Mouse (Mus musculus) ZHBTc4 (cell line): Measurements from ENCODE around the gene Csmd2.

Experiments
- DNase-seq: peaks from one replicate; pipeline ENCODE4 v3.0.0-alpha.2; 2011; ENCODE audit warnings: low read depth, low spot score

The Csmd2 gene

DNA sequence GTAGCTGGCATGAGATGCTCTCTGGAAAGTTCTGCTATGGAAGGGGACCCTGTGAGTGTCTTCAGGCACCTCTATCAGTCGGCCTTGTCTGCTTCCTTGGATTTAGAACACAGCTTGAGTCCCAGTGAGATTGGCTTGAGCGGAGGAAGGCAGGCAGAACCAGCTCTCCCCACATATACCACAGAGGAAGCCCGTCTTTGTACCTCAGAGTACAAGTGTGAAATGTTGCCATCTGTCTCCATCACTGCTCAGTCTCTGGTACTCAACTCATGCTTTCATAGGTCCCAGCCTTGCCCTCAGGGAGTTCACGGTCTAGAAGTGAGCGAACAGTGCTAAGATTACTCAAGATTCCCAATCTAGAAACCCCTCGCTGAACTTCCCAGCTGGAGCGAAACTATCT, 352.8 kb downstream of the Csmd2 start:
- DNase-seq: no peak

DNA sequence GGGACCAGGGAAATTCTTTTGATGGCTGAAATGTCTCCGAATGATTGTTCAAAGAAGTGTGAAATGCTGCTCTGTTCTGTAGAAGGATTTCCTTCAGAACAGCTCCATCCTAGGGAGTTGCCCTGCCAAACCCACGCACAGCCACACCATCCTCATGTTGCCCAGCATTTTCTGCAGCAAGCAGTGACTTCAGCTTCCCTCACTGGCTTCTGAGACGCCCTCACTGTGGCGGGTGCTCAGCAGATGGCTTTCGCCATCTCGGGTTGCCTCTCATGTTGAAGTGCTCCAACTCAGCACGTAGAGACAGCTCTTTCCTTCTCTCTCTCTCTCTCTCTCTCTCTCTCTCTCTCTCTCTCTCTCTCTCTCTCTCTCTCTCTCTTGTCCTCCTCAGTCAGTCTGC, 353.7 kb downstream of the Csmd2 start:
- DNase-seq: no peak

DNA sequence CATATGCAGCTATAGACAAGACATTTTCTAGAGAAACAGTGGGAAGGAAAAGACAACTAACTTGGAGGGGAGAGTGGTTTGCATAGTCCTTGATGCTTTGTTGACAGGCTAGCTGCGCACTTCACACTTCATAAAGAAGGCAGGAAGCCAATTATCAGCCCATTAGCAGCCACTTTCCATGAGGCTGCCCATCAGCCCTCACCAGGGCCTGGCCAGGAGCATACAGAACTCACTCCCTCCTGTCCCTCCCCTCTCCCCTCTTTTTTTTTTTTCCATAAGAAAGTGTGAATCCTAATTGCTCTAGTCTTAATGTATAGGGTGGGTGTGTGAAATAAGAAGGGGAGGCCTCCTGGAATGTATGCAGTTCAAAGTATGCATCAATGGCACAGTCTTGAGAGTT, 354.6 kb downstream of the Csmd2 start:
- DNase-seq: no peak

DNA sequence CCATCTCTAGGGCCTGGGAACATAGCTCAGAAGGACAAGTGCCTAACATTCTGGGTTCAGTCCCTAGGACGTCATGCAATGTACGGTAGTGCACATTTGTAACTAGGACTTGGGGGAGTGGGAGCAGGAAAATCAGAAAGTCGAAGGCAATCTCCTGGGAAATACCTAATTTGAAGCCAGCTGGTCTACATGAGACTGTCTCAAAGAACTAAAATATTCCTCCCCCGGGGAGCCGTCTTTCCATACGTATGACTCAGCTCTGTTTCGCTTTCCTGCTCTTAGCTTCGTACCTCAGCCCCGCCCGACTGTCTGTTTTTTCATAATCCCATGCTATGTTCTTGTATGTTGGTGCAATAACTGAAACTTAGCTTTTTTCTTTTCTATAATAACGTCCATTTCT, 371.1 kb downstream of the Csmd2 start:
- no peak for DNase-seq

DNA sequence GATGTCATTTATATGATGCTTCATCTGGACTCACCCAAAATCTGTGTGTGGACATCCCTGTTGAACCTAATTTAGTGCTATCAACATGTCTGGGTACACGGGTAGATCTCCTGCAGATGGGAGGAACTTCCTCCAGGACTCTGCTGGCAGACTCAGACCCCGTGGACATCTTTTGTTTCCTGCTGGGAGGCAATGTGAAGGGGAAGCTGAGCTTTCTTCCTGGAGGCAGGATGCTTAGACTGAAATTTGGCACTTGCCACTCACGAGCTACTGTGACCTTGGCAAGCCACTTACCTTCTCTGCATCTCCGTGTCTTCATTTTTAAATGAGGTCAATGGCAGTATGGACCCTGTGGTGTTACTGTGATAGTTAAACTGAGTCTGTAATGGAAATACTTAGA, 378.2 kb downstream of the Csmd2 start:
- DNase-seq: no peak

DNA sequence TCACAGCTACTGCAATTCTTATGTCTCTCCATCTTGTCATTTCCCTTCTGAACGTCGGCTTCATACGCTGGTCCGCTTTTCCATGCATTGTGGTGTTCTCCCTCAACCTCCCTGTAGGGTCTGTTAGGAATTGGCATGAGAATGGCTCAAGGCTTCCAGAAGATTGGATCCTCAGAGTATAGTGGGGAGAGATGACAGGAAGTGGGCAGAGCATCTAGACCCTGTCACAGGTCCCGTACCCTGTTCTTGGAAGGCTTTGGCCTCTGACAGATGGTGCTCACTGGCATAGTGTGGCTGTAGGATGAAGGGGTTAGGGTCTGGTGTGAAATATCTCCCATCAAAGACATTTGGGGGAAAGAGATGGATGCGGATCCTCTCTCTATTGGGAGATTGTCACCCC, 380.4 kb downstream of the Csmd2 start:
- no peak for DNase-seq

DNA sequence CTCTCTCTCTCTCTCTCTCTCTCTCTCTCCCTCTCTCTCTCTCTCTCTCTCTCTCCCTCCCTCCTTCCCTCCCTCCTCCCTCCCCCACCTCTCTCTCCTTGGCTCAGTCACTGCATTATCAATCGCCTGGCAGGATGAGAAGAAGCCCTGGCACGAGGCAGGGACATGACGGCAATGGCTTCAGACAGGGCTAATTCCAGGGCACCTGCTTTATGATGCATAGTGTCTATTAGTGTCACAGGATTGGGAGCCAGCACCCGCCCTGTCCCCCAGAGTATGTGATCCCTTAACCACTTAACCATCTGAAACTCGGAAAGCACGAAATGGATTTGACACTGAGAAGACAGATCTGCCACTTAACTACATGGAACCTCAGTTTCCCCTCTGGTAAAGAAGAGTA, 384.1 kb downstream of the Csmd2 start:
- no peak for DNase-seq

DNA sequence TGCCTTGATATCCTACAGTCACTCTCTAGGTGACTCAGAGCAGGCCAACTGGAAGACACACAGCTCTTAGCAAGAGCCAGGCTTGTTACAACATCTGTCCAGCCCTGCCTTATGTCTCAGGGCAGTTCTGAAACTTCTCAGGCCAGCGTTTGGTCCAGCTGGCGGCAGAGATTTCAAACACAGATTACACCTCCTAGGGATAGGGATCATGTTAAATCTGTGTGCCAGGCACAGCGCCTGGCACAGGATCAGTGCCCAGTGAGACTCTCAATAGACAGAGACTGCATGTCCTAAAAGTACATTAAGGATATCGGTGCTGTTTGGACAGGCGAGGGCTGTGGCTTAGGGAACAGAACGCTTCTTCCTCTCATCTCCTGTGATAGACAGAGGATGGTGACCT, 385.5 kb downstream of the Csmd2 start:
- no peak for DNase-seq

DNA sequence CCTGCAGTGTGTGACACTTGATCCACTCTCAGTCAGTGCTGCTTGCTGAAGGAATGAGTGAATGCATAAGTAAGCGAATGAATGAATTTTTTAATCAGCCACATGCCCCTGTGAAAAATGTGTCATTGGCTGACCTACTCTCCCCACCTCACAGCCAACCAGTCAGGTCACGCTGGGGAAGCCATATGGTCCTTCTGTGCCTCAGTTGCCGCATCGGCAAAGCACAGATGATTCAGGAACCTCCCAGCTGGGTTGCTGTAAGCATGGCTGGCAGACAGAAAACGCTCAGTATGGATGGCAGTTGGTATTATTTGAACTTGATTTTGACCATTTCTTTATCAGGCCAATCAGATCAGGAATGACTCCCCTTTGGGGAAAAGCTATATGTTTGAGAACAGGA, 386.4 kb downstream of the Csmd2 start:
- DNase-seq: no peak

DNA sequence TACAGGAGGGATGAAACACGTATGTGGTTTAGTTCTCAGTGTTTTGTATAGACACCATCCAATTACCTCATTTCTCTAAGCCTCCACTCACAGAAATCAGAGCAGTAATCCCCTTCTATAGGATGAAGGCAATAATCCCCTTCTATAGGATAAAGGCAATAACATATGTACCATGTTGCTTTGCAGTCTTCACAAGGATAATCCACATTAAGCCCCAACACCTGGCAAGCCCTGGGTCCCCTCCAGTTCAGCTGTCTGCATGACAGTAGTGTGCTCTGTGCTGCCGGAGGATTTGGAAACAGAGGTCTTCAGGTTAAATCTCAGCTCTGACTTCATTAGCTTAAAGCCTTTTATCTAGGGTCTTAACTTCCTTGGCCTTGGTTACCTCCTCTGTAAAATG, 391.3 kb downstream of the Csmd2 start:
- DNase-seq: no peak

DNA sequence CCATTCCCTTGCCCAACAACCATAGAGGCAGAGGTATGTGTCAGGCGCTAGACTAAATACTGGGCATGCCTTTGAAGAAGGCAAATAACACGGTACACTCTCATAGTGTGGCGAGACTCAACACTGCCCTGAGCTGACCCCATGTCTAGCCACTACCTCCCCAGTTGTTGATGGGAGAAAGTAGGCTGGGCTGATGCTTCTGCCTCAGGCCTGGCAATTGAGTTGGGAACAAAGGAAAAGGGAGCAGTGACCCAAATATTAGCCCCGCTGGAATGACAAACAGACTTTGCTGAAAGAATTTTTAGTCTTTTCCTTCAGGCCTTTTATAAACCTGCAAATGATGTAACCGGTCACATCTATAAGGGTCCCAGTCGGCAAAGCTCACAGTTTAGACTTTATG, 393.7 kb downstream of the Csmd2 start:
- DNase-seq: no peak

DNA sequence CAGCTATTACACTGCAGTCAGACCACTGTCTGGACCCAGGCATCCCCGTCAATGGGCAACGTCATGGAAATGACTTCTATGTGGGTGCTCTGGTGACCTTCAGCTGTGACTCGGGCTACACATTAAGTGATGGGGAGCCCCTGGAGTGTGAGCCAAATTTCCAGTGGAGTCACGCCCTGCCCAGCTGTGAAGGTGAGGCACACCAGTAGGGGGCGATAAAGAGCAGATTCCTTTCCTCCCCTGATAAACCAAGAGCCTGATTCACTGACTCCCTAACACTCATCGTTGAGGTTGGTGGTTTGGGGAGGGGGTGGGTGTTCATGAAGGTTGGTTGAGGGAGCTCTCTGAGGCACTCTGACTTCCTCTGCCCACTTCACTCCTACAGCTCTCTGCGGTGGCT, 396.1 kb downstream of the Csmd2 start:
- DNase-seq: no peak

DNA sequence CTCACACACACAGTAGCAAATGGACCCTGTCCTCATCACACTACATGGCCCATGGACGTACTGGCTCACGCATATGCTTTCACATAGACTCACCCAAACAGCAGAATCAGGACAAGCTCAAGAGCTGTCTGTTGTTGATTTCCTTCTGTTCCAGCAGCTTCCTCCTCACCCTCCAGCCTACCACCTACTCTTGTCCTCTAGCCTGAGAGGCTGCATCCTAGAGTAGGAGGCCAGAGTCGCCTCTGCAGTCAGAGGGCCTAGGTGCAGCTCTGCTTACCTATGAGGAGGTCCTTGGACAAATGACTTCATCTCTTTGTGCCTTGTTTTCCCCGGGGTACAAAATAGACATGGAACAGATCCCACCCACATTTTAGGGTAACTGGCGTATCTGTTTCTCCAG, 403.8 kb downstream of the Csmd2 start:
- DNase-seq: no peak

DNA sequence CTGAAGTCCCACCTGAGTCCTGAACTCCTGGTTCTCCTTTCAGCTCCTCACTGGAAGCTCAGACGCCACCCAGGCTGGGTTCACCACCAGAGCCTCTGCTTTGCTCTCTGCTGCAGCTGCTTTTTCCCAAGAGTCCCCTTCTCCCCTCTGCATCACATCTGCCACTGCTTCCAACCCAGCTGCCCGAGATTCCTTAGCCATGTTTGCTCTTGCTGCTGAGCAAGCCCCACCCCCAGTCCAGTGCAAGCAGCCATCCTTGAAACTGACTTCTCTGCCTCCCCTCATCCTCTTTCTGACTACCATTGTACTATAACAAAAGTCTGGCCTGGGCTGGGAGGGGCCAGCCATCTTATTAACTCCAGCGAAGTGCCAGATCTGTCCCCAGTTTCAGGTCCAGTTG, 404.6 kb downstream of the Csmd2 start:
- no peak for DNase-seq

DNA sequence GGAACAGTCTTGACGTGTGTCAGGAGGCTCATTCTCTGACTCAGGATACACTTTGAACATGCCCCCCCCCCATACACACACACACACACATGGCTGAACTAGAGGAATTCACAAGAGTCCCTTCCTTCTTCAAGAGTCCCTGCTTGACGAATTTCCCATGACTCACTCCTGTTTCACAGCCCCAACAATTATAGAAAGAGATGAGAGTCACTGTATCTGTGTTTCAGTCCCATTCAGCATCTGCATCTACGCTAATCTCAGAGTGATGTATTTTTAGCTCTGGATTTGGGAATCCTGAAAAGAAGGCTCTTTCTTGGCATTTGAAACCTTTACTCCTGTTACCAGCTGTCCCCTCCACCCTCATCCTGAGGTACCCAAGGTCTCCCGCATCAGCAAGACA, 406.2 kb downstream of the Csmd2 start:
- no peak for DNase-seq

DNA sequence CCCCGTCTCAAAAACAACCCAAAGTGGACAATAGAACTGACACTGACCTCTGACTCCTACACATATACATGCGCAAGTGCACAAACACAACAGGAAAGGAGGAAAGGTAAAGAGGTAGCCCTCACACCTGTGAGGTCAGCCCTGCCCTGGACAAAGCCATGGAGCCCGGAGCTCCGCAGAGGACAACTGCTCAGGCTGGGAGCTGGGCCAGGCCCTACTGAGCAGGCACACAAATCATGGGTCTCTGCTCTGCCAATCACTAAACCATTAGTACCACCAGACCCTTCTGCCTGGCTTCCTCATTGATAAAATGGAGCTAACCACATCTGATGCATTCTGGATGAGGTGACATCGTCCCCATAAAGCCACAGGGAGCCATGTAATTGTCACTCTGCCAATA, 409.0 kb downstream of the Csmd2 start:
- no peak for DNase-seq

DNA sequence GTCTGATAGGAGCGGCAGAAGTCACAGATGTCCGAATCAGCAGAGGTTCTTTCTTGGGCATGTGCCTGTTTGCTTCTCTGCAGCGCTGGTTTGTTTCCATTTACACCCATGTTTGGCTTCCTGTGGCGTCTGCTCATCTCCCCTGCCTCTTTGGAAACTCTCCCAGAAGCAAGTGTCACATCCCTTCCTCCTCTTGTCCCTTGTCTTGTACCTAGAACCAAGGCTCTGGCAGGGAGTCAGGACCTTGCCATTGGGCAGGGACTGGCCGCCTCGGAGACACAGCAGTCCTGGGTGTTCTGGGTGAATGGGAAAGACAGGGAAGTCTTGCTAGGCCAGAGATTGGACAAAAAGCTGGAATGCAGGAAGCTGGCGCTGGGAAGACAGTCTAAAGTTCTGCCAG, 410.1 kb downstream of the Csmd2 start:
- DNase-seq: no peak

DNA sequence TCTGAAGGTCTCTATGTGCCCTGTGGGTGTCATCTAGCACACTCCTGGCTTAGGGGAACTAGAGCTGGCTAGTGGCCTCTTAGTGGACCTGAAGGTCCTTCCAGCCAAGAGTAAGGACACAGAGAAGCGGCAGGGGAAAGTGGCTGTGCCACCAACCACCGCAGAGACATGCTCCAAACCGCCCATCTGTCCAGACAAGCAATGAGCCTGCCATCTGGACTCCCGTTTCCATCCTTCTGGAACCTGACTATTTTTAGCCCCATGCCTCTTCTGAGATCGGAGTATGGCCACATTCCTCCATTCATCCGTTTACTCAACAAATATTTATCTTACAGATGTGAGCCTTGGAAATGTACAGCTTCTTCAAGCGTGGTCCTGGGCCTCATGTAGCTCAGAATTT, 411.3 kb downstream of the Csmd2 start:
- no peak for DNase-seq

DNA sequence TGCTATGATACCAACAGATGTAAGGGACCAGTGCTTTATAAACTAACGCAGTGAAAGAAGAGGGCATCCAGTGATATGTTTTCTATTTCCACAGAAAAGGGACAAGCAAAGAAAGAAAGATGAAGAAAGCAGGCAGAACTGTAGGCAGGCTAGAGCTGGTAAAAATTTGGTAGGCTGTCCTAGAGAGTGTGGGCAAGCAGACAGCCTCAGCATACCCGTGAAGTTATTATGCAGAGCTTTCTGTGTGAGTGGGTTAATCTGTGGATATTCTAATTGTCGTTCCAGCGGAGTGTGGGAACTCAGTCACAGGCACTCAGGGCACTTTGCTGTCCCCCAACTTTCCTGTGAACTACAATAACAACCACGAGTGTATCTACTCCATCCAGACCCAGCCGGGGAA, 412.4 kb downstream of the Csmd2 start:
- no peak for DNase-seq

DNA sequence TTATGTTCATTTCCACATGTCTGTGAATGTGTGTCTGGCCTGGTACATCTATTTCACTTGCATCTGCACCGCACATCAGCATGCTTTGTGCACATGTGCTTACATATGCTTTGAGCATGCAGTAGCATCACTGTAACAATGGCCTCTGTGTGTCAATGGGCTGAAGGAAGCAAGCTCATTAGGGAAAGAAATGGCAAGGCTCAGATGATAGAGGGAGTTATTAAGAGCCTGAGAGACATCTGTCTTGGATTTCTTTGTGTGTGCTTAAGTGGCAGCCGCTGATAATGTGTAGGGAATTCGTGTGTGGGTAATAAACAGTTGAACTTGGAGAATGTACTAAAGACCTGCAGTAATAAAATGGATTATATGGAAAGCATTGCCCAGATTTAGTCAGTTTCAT, 413.9 kb downstream of the Csmd2 start:
- DNase-seq: no peak

DNA sequence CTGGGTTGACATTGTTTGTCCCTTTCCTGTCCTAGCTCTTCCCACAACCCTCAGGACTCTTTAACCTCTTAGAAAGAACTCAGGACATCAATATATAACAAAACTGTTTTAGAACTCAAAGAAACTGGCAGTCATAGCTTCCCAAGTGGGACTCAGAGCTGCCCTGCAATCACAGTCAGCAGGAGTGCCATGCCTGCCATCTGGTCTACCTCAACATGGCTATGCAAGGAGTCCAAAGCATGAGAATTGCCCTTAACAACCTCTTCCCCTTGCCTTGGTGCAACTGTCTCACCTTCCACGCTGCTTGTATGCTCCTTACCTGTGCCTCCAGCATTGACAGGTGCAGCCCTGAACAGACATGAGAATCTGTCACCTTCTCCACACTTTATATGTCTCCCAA, 415.0 kb downstream of the Csmd2 start:
- DNase-seq: no peak

DNA sequence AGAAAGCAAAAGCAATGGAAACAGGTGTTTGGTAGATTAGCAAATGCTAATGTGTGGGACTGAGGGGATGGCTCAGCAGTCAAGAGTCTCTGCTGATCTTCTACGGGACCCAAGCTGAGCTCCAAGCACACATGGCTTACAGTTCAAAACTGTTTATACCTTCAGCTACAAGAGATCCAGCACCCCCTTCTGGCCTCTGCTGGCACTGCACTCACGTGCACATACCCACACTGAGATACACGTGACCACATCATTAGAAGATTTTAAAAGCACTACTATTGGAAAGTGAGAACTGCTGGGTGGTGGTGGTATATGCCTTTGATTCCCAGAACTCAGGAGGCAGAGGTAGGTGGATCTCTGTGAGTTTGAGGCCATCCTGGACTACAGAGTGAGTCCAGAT, 417.9 kb downstream of the Csmd2 start:
- peak; percentile 18 for DNase-seq

DNA sequence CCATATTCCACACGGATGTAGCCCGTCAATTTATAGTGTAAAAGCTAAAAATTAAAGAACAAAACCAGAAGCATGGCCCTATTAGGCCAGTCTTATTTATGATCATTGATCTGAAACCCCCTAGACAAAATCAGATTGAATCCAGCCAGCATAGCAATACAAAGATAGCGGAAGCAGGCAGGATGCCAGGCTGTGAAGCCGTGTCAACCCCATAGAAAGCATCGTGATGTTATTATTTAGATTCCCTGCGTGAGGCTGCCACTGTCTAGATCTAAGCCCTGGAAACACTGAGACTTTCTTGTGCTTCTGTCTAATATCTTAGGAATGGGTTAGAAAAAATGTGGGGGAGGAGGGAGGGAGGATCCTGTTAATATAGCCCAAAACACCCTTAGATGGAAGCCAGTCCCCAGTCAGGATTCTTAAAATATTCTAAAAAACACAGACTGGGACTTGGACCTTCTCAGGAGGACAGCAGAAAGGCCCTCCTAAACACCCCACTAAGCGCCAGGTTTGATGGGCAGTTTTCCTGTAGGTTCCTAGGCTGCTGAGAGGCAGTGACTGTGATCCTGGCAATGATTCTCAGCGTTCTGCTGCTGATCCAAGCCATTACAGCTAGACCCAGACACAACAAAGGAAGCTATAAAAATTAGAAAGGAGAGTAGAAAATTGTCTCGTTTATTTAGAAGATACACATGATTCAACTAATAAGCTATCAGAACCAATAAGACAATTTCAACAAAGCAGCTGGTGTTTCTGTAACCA, 419.6 kb downstream of the Csmd2 start:
- no peak for DNase-seq

DNA sequence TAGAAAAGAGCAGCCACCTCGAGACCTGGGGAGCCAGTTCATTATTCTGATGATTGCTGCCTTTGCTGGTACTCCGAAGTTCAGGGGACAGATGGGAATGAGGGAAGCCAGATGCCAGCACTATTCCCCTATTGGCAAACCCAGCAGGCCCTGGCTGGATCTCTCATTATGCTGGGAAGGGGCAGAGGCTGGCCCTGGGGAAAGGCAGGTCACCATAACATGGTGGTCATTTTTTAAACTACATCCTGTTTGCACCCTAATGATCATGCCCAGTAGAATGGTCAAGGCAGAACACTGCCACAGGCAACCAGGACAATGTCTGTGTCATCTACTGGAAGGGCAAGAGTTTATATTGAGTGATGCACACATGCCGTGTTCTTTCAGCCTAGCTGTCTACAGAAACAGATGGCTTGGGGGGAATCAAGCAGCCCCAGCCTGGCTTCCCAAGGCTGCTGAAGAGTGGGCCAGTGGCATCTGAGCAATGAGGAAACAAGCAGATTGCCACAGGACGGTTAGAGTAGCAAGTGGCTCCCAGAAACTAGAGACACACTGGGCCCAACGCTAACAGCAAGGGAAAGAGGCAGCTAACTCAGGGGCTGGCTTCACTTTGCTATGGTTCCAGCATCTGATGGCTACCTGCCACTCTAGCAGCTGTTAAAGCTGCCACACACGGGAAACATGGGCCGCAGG, 424.4 kb downstream of the Csmd2 start:
- DNase-seq: no peak
